ENCODE assay signal across 22 mouse cellular contexts in the genomic region with DNA sequence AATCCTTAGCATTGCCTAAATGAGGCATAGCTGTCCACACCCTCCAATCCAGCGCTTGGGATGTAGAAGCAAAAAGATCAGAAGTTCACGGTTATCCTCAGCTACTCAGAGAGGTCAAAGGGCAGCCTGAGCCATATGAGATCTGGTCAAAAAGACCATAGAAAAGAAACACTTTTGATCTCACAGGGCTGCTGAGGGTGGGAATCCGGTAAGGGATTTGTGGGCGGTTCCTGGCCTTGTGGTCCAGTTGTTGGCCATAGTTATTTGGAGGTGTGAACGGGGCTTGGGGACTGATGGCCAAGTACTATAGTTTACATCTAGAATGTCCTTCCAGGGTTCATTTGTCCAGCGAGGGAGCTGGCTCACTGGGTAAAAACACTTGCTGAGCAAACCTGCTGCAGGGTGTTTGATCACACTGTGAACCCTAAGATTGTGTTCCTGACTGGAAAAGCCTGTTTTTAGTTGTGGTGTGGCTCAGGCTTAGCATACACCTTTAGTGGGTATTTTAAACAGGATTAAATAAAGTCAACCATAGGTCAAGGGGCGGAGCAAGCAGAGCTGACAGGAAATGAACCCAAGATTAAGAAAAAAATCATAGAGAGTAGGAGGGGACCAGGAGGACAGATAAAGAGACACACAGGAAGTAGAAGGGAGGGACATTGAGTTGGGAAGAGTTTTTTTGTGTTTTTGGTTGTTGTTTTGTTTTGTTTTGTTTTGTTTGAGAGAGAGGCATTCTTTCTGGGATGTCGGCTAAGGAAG. TPM values are rescaled to one million over a fixed set of nuclear protein-coding genes. Genes with fewer than 3 reads are reported as not detected.
DNase-seq lines count a peak whose midpoint lies in the region; ATAC-seq and TF ChIP-seq lines count a peak whose summit lies in the region.
"Had no signal": no experiment of that assay in that cellular context is flagged by ENCODE, and none has a peak within 500 bp of the region (broad histone marks: within the 10 kb centered on the region; RNA-seq: fewer than 3 reads in every experiment).

No protein-coding gene starts in this region.

- H3K36me3 ChIP-seq in midbrain, embryonic 11.5 days (ENCODE audit: control insufficient read depth, insufficient read depth, low read length), result no peaks in the 10 kb centered on the region
- no peaks in the 10 kb centered on the region for H3K36me3 ChIP-seq in midbrain, embryonic 14.5 days (ENCODE audit: control insufficient read depth, insufficient read depth, low read length)
- H3K36me3 ChIP-seq in ES-E14 (ENCODE audit: control insufficient read depth, insufficient read depth, low read length, poor library complexity, severe bottlenecking), result no peaks in the 10 kb centered on the region
- no peaks in the 10 kb centered on the region for H3K36me3 ChIP-seq in small intestine, adult 2 months (ENCODE audit: control insufficient read depth, insufficient read depth, low read length)
- H3K36me3 ChIP-seq: embryonic facial prominence, embryonic 10.5 days; forebrain, embryonic 10.5 days; hindbrain, embryonic 13.5 days; limb, embryonic 12.5 days; liver, embryonic 15.5 days had no signal

- no peaks in the 10 kb centered on the region for H3K27me3 ChIP-seq in midbrain, embryonic 11.5 days (ENCODE audit: control insufficient read depth, insufficient read depth, low read length)
- H3K27me3 ChIP-seq in midbrain, embryonic 14.5 days (ENCODE audit: control insufficient read depth, insufficient read depth, low read length), result no peaks in the 10 kb centered on the region
- H3K27me3 ChIP-seq in small intestine, adult 2 months (ENCODE audit: control insufficient read depth, insufficient read depth, low read length), result no peaks in the 10 kb centered on the region
- H3K27me3 ChIP-seq: hindbrain, embryonic 13.5 days; limb, embryonic 12.5 days; liver, embryonic 15.5 days had no signal

- H3K4me3 ChIP-seq in midbrain, embryonic 11.5 days (ENCODE audit: low read depth, low read length), result no peak overlapping the region
- H3K4me3 ChIP-seq in midbrain, embryonic 14.5 days (replicated peaks; ENCODE audit: low read depth, low read length), result no peak overlapping the region
- no peak overlapping the region for H3K4me3 ChIP-seq in ES-E14 (ENCODE audit: insufficient read depth in 1 of 2, low read depth in 1 of 2, low read length in 2 of 2, poor library complexity in 1 of 2, severe bottlenecking in 1 of 2)
- H3K4me3 ChIP-seq in small intestine, adult 2 months (ENCODE audit: low read depth, low read length), result no peak overlapping the region
- H3K4me3 ChIP-seq: embryonic facial prominence, embryonic 10.5 days; forebrain, embryonic 10.5 days; hindbrain, embryonic 13.5 days; limb, embryonic 12.5 days; liver, embryonic 15.5 days had no signal

- in situ Hi-C loops in ES-E14 (cut with MboI; ENCODE audit: low sequenced_read_pairs in 2 of 2, unreplicated experiment in 2 of 2), result no loop called here

- H3K27ac ChIP-seq in midbrain, embryonic 11.5 days (ENCODE audit: low read depth, low read length), result no peak overlapping the region
- H3K27ac ChIP-seq in midbrain, embryonic 14.5 days (replicated peaks; ENCODE audit: low read depth, low read length), result no peak overlapping the region
- peak overlapping the region; percentile 42; the same call in 1 of the 2 replicates for H3K27ac ChIP-seq in ES-E14 (ENCODE audit: insufficient read depth, low read depth, low read length, poor library complexity, severe bottlenecking)
- peak overlapping the region; percentile 47; the same call in 1 of the 2 replicates for H3K27ac ChIP-seq in small intestine, adult 2 months (ENCODE audit: insufficient read depth, low read depth, low read length)
- H3K27ac ChIP-seq: embryonic facial prominence, embryonic 10.5 days; forebrain, embryonic 10.5 days; hindbrain, embryonic 13.5 days; limb, embryonic 12.5 days had no signal

- TF ChIP-seq POLR2A in small intestine, adult 2 months (IDR thresholded peaks at IDR 0.05; ENCODE audit: low read depth, low read length), result no peak

- H3K9me3 ChIP-seq in midbrain, embryonic 11.5 days (ENCODE audit: control insufficient read depth, low read length), result no peaks in the 10 kb centered on the region
- no peaks in the 10 kb centered on the region for H3K9me3 ChIP-seq in midbrain, embryonic 14.5 days (ENCODE audit: control insufficient read depth, low read length)
- no peaks in the 10 kb centered on the region for H3K9me3 ChIP-seq in ES-E14 (ENCODE audit: control insufficient read depth, insufficient read depth, low read depth, low read length)
- H3K9me3 ChIP-seq: embryonic facial prominence, embryonic 10.5 days; forebrain, embryonic 10.5 days; hindbrain, embryonic 13.5 days; limb, embryonic 12.5 days; liver, embryonic 15.5 days had no signal

- no peak for TF ChIP-seq CTCF in small intestine, adult 2 months (IDR thresholded peaks at IDR 0.05; ENCODE audit: extremely low read depth, insufficient read length, insufficient replicate concordance, low read depth, low read length)

- WGBS in midbrain, embryonic 11.5 days, result 75% methylated on average over 8 of the region's 8 CpGs
- 74% methylated on average over 8 of the region's 8 CpGs for WGBS in midbrain, embryonic 14.5 days
- WGBS in small intestine, adult 2 months, result 78% methylated on average over 8 of the region's 8 CpGs

- peak; percentile 80 for DNase-seq in midbrain, embryonic 11.5 days (ENCODE audit: low spot score, missing footprints)
- DNase-seq in midbrain, embryonic 14.5 days, result no peak
- no peak for DNase-seq in ES-E14 (ENCODE audit: low read depth, low spot score)
- peak; percentile 38 for DNase-seq in ZHBTc4 (ENCODE audit: low read depth, low spot score)
- DNase-seq in cerebellum, postnatal 4 days (ENCODE audit: low spot score in 2 of 2), result no peak
- no peak for DNase-seq in ovary, adult 18-20 months (ENCODE audit: low spot score)
- DNase-seq: adrenal gland, adult 2 months; cerebellum, adult 18-20 months; cerebellum, postnatal 14 days; forebrain, postnatal 0 days; gastrocnemius, postnatal 36 days; kidney, adult 2 months; kidney, postnatal 10 days; lung, postnatal 4 days; right cerebral cortex, adult 18-20 months had no signal

- no peak for ATAC-seq in midbrain, embryonic 11.5 days (ENCODE audit: low FRiP score)
- ATAC-seq in midbrain, embryonic 14.5 days (ENCODE audit: low FRiP score, low TSS enrichment), result no peak
- ATAC-seq in erythroblast, adult 5-6 weeks (replicated peaks; ENCODE audit: low FRiP score, poor library complexity, severe bottlenecking), result no peak
- ATAC-seq: forebrain, postnatal 0 days had no signal

- H3K4me2 ChIP-seq in midbrain, embryonic 11.5 days, result no peak overlapping the region
- no peak overlapping the region for H3K4me2 ChIP-seq in midbrain, embryonic 14.5 days (ENCODE audit: low read length)
- H3K4me2 ChIP-seq: hindbrain, embryonic 13.5 days; limb, embryonic 12.5 days; liver, embryonic 15.5 days had no signal

- H3K9ac ChIP-seq in midbrain, embryonic 11.5 days (ENCODE audit: low read length), result no peak overlapping the region
- H3K9ac ChIP-seq in midbrain, embryonic 14.5 days (replicated peaks; ENCODE audit: low read length), result no peak overlapping the region
- no peak overlapping the region for H3K9ac ChIP-seq in ES-E14 (ENCODE audit: insufficient read depth, low read depth, low read length, poor library complexity, severe bottlenecking)
- H3K9ac ChIP-seq: forebrain, postnatal 0 days; hindbrain, embryonic 13.5 days; liver, embryonic 15.5 days had no signal

- no peaks in the 10 kb centered on the region for H3K4me1 ChIP-seq in midbrain, embryonic 11.5 days (ENCODE audit: control insufficient read depth, insufficient read depth, low read length)
- no peaks in the 10 kb centered on the region; the same call in 1 of the 2 replicates for H3K4me1 ChIP-seq in midbrain, embryonic 14.5 days (ENCODE audit: control insufficient read depth, insufficient read depth, low read length)
- H3K4me1 ChIP-seq in ES-E14 (ENCODE audit: control insufficient read depth in 2 of 2, insufficient read depth in 2 of 2, low read length in 2 of 2, poor library complexity in 1 of 2), result peaks cover 13% of the 10 kb centered on the region in 2 experiments
- peaks cover 23% of the 10 kb centered on the region for H3K4me1 ChIP-seq in small intestine, adult 2 months (ENCODE audit: control insufficient read depth, insufficient read depth, insufficient read length, low read length)

TF ChIP-seq in ES-E14, 5 proteins besides CTCF, POLR2A, EP300 and RAD21:
- TF ChIP-seq MAFK (IDR thresholded peaks at IDR 0.05; ENCODE audit: insufficient read depth, low read depth, low read length), result no peak
- TF ChIP-seq ZNF384 (IDR thresholded peaks at IDR 0.05; ENCODE audit: low read depth, low read length), result no peak
- no peak for TF ChIP-seq HCFC1 (IDR thresholded peaks at IDR 0.05; ENCODE audit: borderline replicate concordance, insufficient read depth, low read length)

RNA-seq across cellular contexts. Expression of a gene that starts 15.0 kb away (rescaled TPM):
- 79.0 and 85.4 TPM in 2 replicates for polyA plus RNA-seq in midbrain, embryonic 11.5 days (2014; fragmentation: Nextera tagmentation; extraction: Ambion mirVana)
- 52.1 and 55.9 TPM in 2 replicates for polyA plus RNA-seq in midbrain, embryonic 14.5 days (2014; fragmentation: Nextera tagmentation; extraction: Ambion mirVana)
- total RNA-seq in ES-E14 (2012; rRNA removed), result 46.9 and 47.7 TPM in 2 replicates
- 1.2 and 5.2 TPM in 2 replicates for polyA plus RNA-seq in small intestine, adult 2 months (2012; rRNA removed)
- 21.1 and 53.0 TPM in 2 replicates for total RNA-seq in erythroblast, adult 5-6 weeks (2015; ENCODE audit: low replicate concordance)
- 48.8 and 52.9 TPM in 2 replicates for total RNA-seq in erythroblast, adult 5-6 weeks (2017; ENCODE audit: low replicate concordance)

RNA-seq across cellular contexts. Expression of a gene that starts 54.8 kb away (rescaled TPM):
- polyA plus RNA-seq in midbrain, embryonic 11.5 days (2014; fragmentation: Nextera tagmentation; extraction: Ambion mirVana), result 189 and 195 TPM in 2 replicates
- 118 and 150 TPM in 2 replicates for polyA plus RNA-seq in midbrain, embryonic 14.5 days (2014; fragmentation: Nextera tagmentation; extraction: Ambion mirVana)
- 107 and 167 TPM in 2 replicates for total RNA-seq in ES-E14 (2012; rRNA removed)
- 58.6 and 69.4 TPM in 2 replicates for polyA plus RNA-seq in small intestine, adult 2 months (2012; rRNA removed)
- 12.1 and 20.9 TPM in 2 replicates for total RNA-seq in erythroblast, adult 5-6 weeks (2015; ENCODE audit: low replicate concordance)
- 18.0 and 25.3 TPM in 2 replicates for total RNA-seq in erythroblast, adult 5-6 weeks (2017; ENCODE audit: low replicate concordance)

Comparison
In these comparisons a context has a peak if more than half of its experiments do, and no peak if none do; other contexts are left out.
1. DNase-seq: peak in midbrain, embryonic 11.5 days (single experiment) and ZHBTc4 (single experiment); none in midbrain, embryonic 14.5 days (single experiment), ES-E14 (single experiment), cerebellum, postnatal 4 days (0 of 2) and ovary, adult 18-20 months (single experiment).
2. H3K27ac ChIP-seq: peak in ES-E14 (single experiment) and small intestine, adult 2 months (single experiment); none in midbrain, embryonic 11.5 days (single experiment) and midbrain, embryonic 14.5 days (single experiment).